Mouse (Mus musculus) left cerebral cortex, postnatal 10 days (tissue): ENCODE measurements around the gene Nrde2. TPM values are rescaled to one million over a fixed set of nuclear protein-coding genes. Genes with fewer than 3 reads are reported as not detected.

Experiments
- DNase-seq, 2 experiments: peaks; one replicate each; pipeline ENCODE4 v3.0.0; 2021 to 2022; ENCODE audit warnings: low spot score in 2 of 2, mixed read lengths in 1 of 2; ENCODE audit errors: extremely low spot score in 1 of 2
- intact Hi-C: fragments of 180-260 bp; cut with DNase I; formaldehyde crosslinking; loops from one replicate; pipeline ENCODE4 v1.15.1; 2025
- total RNA-seq, 2 experiments: library from RNA; stranded (reverse); gene quantifications; 2 replicates each; pipeline ENCODE4 v1.2.3; 2021

Nrde2 gene
- total RNA-seq, 2 experiments from 2014 or later = 12.9 to 14.9 TPM

DNA sequence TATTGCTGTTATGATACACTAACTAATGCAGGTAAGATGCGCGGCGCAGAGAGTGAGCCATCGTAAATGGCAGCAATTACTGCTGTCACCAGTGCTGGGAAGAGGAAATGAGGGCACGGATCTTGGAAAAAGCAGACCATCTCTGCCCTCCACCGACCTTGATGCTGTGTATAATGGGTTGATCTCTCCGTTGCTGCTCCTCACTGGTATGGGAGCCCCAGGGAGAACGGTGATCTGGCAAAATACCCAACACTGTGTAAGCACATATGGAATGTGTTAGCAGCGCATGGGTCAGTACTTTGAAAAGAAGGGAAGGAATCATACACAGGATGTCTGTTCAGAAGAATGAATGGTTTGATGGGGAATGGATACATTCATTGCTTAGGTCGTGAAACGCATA is 66.4 kb downstream of the Nrde2 start:
- intact Hi-C loops = no loop called here

DNA sequence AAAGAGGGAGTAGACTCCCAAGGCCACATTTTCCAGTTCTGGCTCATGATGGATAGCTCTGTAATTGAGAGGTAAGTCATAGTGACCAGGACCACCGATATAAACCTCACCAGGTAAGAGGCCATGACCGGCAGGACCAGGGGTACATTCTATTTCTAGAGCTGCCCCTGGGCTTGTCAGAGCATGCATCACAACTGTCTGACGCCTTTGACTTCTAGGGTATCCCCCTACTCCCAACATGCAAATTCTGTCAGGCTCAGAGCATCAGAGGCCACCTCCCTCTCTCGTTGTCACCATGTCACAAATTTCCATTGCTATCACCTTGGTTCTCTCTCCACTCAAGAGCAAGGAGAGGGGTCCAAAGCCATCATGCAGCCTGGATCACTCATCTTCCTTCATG is 68.7 kb downstream of the Nrde2 start:
- intact Hi-C loops = no loop called here
- no peak for DNase-seq

More for the DNA sequence above, 66.4 kb downstream of the Nrde2 start:
- DNase-seq = no peak

DNA sequence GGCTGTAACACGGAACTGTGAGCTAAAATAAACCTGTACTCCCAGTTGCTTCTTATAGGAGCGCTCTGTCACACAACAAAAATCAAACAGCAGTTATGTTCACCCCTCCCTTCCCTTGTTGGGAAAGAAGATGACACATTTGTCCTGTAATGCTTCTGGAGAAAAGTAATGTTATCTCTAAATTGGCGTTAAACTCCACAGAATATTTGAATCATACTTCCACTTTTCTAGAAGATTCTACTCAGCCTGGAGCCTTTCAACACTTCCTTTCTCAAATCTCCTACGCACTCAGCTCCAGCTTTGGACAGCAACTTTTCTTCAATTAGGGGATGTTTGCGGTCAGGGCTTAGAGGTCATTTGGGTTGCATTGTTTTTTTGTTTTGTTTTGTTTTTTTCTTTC is 70.2 kb downstream of the Nrde2 start:
- no peak for DNase-seq
- intact Hi-C loops = no loop called here

DNA sequence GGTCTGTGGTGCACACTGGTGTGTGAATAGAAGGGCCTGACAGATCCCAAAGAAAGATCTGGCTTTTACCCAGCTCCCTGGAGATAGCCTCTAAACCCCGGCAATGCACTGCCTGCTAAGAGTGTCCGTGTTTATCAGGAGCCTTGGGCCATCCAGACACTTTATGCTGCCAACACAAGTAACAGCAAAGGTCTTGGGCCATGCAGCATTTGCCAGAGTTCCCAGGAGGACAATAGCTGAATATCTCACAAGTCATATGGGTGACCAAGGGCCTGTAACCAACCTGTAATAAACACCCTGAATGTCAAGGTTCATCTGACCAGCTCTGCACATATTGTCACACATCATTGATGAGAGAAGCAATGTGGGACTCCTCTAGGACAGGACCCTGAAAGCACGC is 71.4 kb downstream of the Nrde2 start:
- DNase-seq = no peak
- intact Hi-C loops = no loop called here

DNA sequence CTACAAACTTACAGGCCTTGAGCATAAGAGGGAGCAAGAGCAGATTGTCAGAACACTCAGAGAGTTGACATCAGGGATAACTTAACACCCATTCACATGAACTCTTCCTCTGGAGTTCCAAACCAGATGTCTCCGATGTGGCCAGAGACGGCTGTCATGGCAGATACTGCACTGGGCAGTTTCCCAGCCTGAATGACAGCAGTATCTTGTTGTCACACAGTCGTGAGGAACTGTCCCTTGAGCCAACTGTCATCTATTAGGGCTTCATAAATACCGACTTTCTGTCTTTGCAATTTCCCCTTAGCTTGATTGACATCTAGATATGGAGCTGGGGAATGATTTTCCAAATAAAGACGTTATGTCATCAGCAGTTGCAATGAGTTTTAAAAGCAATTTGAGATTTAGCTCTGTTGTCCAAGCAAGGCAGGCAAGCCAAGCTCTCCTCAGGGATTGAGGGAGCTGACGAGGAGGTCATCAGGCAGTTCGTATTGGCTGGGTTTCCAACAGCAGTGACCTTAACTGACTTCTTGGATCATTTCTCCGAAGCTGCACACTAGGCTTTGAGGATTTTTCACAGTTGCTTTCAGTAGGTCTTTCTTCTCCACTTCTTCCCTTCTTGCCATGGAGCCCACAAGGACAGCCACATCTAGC is 79.7 kb downstream of the Nrde2 start:
- DNase-seq = no peak
- intact Hi-C loops = no loop called here

DNA sequence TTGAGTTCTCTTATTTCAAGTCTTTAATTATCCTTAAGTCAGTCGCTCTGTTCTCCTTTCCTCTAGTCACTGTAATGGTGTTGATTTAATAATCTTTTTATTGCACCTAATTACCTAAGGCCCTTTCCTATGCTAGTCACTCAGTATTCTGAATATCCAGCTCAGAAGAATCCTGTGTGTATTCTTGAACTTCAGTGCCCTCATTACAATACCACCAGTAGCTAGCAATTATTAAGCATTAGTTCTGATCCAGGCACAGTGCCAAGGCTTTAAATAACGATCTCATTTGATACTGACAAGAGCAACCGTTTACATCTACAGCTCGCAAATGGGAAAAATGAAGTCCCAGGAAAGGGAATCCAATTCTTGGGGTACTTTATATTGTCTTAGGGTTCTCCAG is 83.7 kb downstream of the Nrde2 start:
- DNase-seq = no peak
- intact Hi-C loops = no loop called here

Other genes with a start within 250 kb of the Nrde2 start
- 1 to 10 TPM; 3.5 to 4.1 TPM for gene Kcnk13, start 195.2 kb downstream of the Nrde2 start, total RNA-seq
- 100 to 1,000 TPM; 192 to 193 TPM for gene Psmc1, start 49.5 kb downstream of the Nrde2 start, total RNA-seq
- 1,000 to 10,000 TPM; 2,169 to 2,321 TPM for gene Calm1, start 39.8 kb upstream of the Nrde2 start, total RNA-seq